15 mouse cellular contexts compared by ENCODE assay signal in the genomic region with DNA sequence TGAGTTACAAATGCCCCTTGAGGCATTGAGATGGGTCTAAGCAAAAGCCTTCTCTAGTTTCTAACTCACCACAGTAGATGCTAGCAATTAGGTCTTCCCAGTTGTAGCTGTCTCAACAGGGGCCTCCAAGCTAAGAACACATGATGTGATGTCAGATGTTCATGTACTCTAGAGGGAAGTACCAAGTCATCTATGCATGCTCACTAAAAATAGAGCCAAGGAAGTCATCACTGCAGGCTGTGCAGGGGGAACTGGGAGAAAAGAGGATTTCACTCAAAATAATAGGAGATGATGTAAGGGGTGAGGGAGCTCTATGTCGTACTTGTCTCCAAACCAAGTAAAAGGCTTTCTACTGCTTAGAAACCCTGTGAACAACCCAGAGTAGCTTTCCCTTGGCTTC. TPM values are rescaled to one million over a fixed set of nuclear protein-coding genes. Genes with fewer than 3 reads are reported as not detected.
DNase-seq lines count a peak whose midpoint lies in the region; ATAC-seq lines count a peak whose summit lies in the region.
"Had no signal": no experiment of that assay in that cellular context is flagged by ENCODE, and none has a peak within 500 bp of the region (broad histone marks: within the 10 kb centered on the region; RNA-seq: fewer than 3 reads in every experiment).

No protein-coding gene starts in this region.

- ATAC-seq in kidney, embryonic 15.5 days (replicated peaks; ENCODE audit: low FRiP score): no peak
- no peak for ATAC-seq in lung, embryonic 15.5 days (ENCODE audit: borderline replicate concordance, extremely low read depth, low FRiP score, low TSS enrichment)
- ATAC-seq: intestine, postnatal 0 days; midbrain, embryonic 16.5 days had no signal

- no peak overlapping the region for H3K4me3 ChIP-seq in kidney, embryonic 15.5 days (replicated peaks)
- no peak overlapping the region for H3K4me3 ChIP-seq in lung, embryonic 15.5 days
- H3K4me3 ChIP-seq: forebrain, embryonic 10.5 days; hindbrain, embryonic 15.5 days had no signal

- peak; percentile 91 for DNase-seq in heart, adult 11 months
- DNase-seq in heart, postnatal 14 days: no peak
- no peak for DNase-seq in kidney, adult 11 months
- no peak for DNase-seq in lung, postnatal 25 days (ENCODE audit: low spot score)
- DNase-seq in cerebellum, adult 8-10 months: no peak
- DNase-seq in gastrocnemius, postnatal 4 days (ENCODE audit: low spot score in 2 of 2): no peak
- DNase-seq: cerebellum, adult 11 months; thymus, postnatal 14 days had no signal

- 73% methylated on average over 1 of the region's 1 CpGs for WGBS in kidney, embryonic 15.5 days
- 67% methylated on average over 1 of the region's 1 CpGs for WGBS in lung, embryonic 15.5 days

- H3K4me2 ChIP-seq in kidney, embryonic 15.5 days: no peak overlapping the region
- H3K4me2 ChIP-seq in lung, embryonic 15.5 days: no peak overlapping the region
- H3K4me2 ChIP-seq: hindbrain, embryonic 15.5 days; liver, embryonic 11.5 days had no signal

- no peaks in the 10 kb centered on the region for H3K27me3 ChIP-seq in kidney, embryonic 15.5 days
- no peaks in the 10 kb centered on the region for H3K27me3 ChIP-seq in lung, embryonic 15.5 days
- H3K27me3 ChIP-seq: hindbrain, embryonic 15.5 days had no signal

- peaks cover 30% of the 10 kb centered on the region for H3K4me1 ChIP-seq in kidney, embryonic 15.5 days
- peaks cover 29% of the 10 kb centered on the region for H3K4me1 ChIP-seq in lung, embryonic 15.5 days

- H3K9me3 ChIP-seq in kidney, embryonic 15.5 days (replicated peaks): no peaks in the 10 kb centered on the region
- no peaks in the 10 kb centered on the region for H3K9me3 ChIP-seq in lung, embryonic 15.5 days
- H3K9me3 ChIP-seq: forebrain, embryonic 10.5 days; hindbrain, embryonic 15.5 days had no signal

- no peaks in the 10 kb centered on the region for H3K36me3 ChIP-seq in kidney, embryonic 15.5 days
- no peaks in the 10 kb centered on the region for H3K36me3 ChIP-seq in lung, embryonic 15.5 days
- H3K36me3 ChIP-seq: forebrain, embryonic 10.5 days; hindbrain, embryonic 15.5 days had no signal

- intact Hi-C loops in heart, postnatal 14 days (cut with DNase I): no loop called here

- peak overlapping the region; percentile 67 for H3K27ac ChIP-seq in kidney, embryonic 15.5 days
- 0 out of 2 replicates have a peak overlapping the region, but pooled peaks have one; percentile 2 for H3K27ac ChIP-seq in lung, embryonic 15.5 days
- H3K27ac ChIP-seq: forebrain, embryonic 10.5 days; hindbrain, embryonic 15.5 days had no signal

- H3K9ac ChIP-seq in kidney, embryonic 15.5 days: no peak overlapping the region
- no peak overlapping the region for H3K9ac ChIP-seq in lung, embryonic 15.5 days
- H3K9ac ChIP-seq: hindbrain, embryonic 15.5 days had no signal

RNA-seq across cellular contexts. Expression of a gene that starts 35.8 kb away (rescaled TPM):
- 10 to 100 TPM; 44.0 to 46.9 TPM for total RNA-seq in heart, postnatal 14 days (2021)
- polyA plus RNA-seq in kidney, embryonic 15.5 days (2015; fragmentation: Nextera tagmentation; extraction: Ambion mirVana): 130 and 137 TPM in 2 replicates
- 130 and 136 TPM in 2 replicates for polyA plus RNA-seq in lung, embryonic 15.5 days (2015; fragmentation: Nextera tagmentation; extraction: Ambion mirVana)
- 10 to 100 TPM; 68.5 to 69.7 TPM for total RNA-seq in gastrocnemius, postnatal 4 days (2021)
